ENCODE assay signal across 7 mouse cellular contexts in the genomic region with DNA sequence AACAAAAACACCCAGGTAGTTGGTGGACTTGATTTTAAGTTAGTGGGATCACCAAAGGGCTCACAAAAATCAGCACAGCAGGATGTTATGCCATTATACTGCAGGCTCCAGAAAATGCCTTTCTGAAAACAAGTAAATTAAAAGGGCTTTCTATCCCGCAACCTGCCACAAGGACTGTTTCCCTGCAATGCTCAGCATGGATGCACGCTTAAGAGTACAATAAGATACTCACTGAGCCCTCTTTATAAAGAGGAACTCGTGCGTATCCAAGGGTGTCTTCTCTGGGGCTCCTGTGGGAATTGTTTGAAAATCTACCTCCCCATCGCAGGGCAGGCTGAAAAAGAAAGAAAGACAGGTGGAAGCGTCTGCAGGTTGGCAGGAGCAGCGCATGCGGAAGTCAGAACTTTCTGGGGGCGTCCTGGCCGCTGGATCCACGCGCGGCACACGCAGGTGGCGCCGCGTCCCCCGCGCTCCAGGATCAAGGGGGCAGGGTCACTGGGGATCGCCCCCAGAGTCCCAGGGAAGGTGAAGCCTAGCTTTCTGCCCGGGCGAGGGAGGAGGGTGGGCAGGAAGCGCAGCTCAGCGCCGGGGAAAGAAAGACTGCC. TPM values are rescaled to one million over a fixed set of nuclear protein-coding genes. Genes with fewer than 3 reads are reported as not detected.
DNase-seq lines count a peak whose midpoint lies in the region; ATAC-seq and TF ChIP-seq lines count a peak whose summit lies in the region.

No protein-coding gene starts in this region.

- peak overlapping the region; percentile 53 for H3K9ac ChIP-seq in midbrain, embryonic 15.5 days

- no peaks in the 10 kb centered on the region for H3K36me3 ChIP-seq in midbrain, embryonic 15.5 days (replicated peaks)

- TF ChIP-seq POLR2A in embryonic fibroblast, embryonic 13.5 days (IDR thresholded peaks at IDR 0.05; ENCODE audit: low read depth, low read length), result no peak

- ATAC-seq in midbrain, embryonic 15.5 days (replicated peaks), result peak; percentile 73
- no peak for ATAC-seq in erythroid progenitor cell, adult 5-6 weeks (replicated peaks; ENCODE audit: low FRiP score, poor library complexity, severe bottlenecking)

- no peaks in the 10 kb centered on the region for H3K27me3 ChIP-seq in midbrain, embryonic 15.5 days (replicated peaks)

- intact Hi-C loops in left cerebral cortex, adult 2 months (cut with DNase I), result loop anchor here (5.0 kb wide), 1 partner anchor 59 kb away; a partner anchor contains a TSS
- intact Hi-C loops in left cerebral cortex, postnatal 4 days (cut with DNase I), result no loop called here

- peak overlapping the region; percentile 81 for H3K27ac ChIP-seq in left cerebral cortex, adult 2 months
- no peak overlapping the region for H3K27ac ChIP-seq in embryonic fibroblast, embryonic 13.5 days (ENCODE audit: insufficient read depth, low read length)
- H3K27ac ChIP-seq in midbrain, embryonic 15.5 days, result peak overlapping the region; percentile 71

- TF ChIP-seq CTCF in left cerebral cortex, adult 2 months (IDR thresholded peaks at IDR 0.05), result peak; percentile 40
- TF ChIP-seq CTCF in embryonic fibroblast, embryonic 13.5 days (IDR thresholded peaks at IDR 0.05; ENCODE audit: borderline replicate concordance, insufficient read depth, low read length), result no peak

- H3K4me1 ChIP-seq in embryonic fibroblast, embryonic 13.5 days (ENCODE audit: control insufficient read depth, insufficient read depth, low read length), result no peaks in the 10 kb centered on the region
- H3K4me1 ChIP-seq in midbrain, embryonic 15.5 days, result peaks cover 37% of the 10 kb centered on the region

- 0% methylated on average over 25 of the region's 25 CpGs for WGBS in midbrain, embryonic 15.5 days

- peak in 1 of 2 experiments; percentile 64 for DNase-seq in left cerebral cortex, adult 2 months (ENCODE audit: extremely low spot score in 1 of 2, low spot score in 2 of 2)
- DNase-seq in left cerebral cortex, postnatal 4 days, result no peak
- peak; percentile 56 for DNase-seq in T-cell, adult 2 months (ENCODE audit: low spot score)
- peak; percentile 19 to 47 for DNase-seq in layer of hippocampus, adult 8-10 months (ENCODE audit: low spot score in 2 of 2)

- H3K4me3 ChIP-seq in left cerebral cortex, adult 2 months, result peak overlapping the region; percentile 86
- peak overlapping the region; percentile 58 for H3K4me3 ChIP-seq in embryonic fibroblast, embryonic 13.5 days (ENCODE audit: insufficient read depth, low read length)
- peak overlapping the region; percentile 59 for H3K4me3 ChIP-seq in midbrain, embryonic 15.5 days

- peak overlapping the region; percentile 94 for H3K4me2 ChIP-seq in midbrain, embryonic 15.5 days

- no peaks in the 10 kb centered on the region for H3K9me3 ChIP-seq in midbrain, embryonic 15.5 days

RNA-seq across cellular contexts. Expression of a gene that starts 0.4 kb away (rescaled TPM):
- total RNA-seq in left cerebral cortex, adult 2 months (2021), result 1 to 10 TPM; 3.8 to 4.6 TPM
- total RNA-seq in left cerebral cortex, postnatal 4 days (2021), result 1 to 10 TPM; 4.8 to 5.3 TPM
- polyA plus RNA-seq in embryonic fibroblast, embryonic 13.5 days (2011; ENCODE audit: insufficient read length, low read depth, missing spikeins), result 0.26 and 0.43 TPM in 2 replicates
- total RNA-seq in layer of hippocampus, adult 8-10 months (2022), result 10 to 100 TPM in 1 of 4 experiments, 1 to 10 TPM in 3; 7.5 to 10.4 (median 8.8) TPM
- polyA plus RNA-seq in midbrain, embryonic 15.5 days (2015; fragmentation: Nextera tagmentation; extraction: Ambion mirVana), result 13.7 and 15.3 TPM in 2 replicates
- not detected in 2 replicates for total RNA-seq in erythroid progenitor cell, adult 5-6 weeks (2015; ENCODE audit: low replicate concordance)
- total RNA-seq in erythroid progenitor cell, adult 5-6 weeks (2017; ENCODE audit: low replicate concordance), result not detected in 2 replicates

RNA-seq across cellular contexts. Expression of a gene that starts 54.1 kb away (rescaled TPM):
- total RNA-seq in left cerebral cortex, adult 2 months (2021), result 1 to 10 TPM; 1.8 to 2.2 TPM
- 10 to 100 TPM; 11.7 to 13.7 TPM for total RNA-seq in left cerebral cortex, postnatal 4 days (2021)
- polyA plus RNA-seq in embryonic fibroblast, embryonic 13.5 days (2011; ENCODE audit: insufficient read length, low read depth, missing spikeins), result 4.0 and 5.9 TPM in 2 replicates
- total RNA-seq in layer of hippocampus, adult 8-10 months (2022), result 1 to 10 TPM; 1.1 to 3.0 (median 2.1) TPM
- 9.7 and 10.0 TPM in 2 replicates for polyA plus RNA-seq in midbrain, embryonic 15.5 days (2015; fragmentation: Nextera tagmentation; extraction: Ambion mirVana)
- total RNA-seq in erythroid progenitor cell, adult 5-6 weeks (2015; ENCODE audit: low replicate concordance), result not detected in 2 replicates
- total RNA-seq in erythroid progenitor cell, adult 5-6 weeks (2017; ENCODE audit: low replicate concordance), result not detected in 2 replicates

RNA-seq across cellular contexts. Expression of a gene that starts 58.7 kb away (rescaled TPM):
- total RNA-seq in left cerebral cortex, adult 2 months (2021), result under 1 TPM; 0.61 to 0.77 TPM
- total RNA-seq in left cerebral cortex, postnatal 4 days (2021), result 1 to 10 TPM; 1.7 to 2.2 TPM
- polyA plus RNA-seq in embryonic fibroblast, embryonic 13.5 days (2011; ENCODE audit: insufficient read length, low read depth, missing spikeins), result not detected in 2 replicates
- total RNA-seq in layer of hippocampus, adult 8-10 months (2022), result 1 to 10 TPM; 1.3 to 3.0 (median 2.4) TPM
- polyA plus RNA-seq in midbrain, embryonic 15.5 days (2015; fragmentation: Nextera tagmentation; extraction: Ambion mirVana), result 4.1 and 4.2 TPM in 2 replicates
- not detected in 2 replicates for total RNA-seq in erythroid progenitor cell, adult 5-6 weeks (2015; ENCODE audit: low replicate concordance)
- not detected in 2 replicates for total RNA-seq in erythroid progenitor cell, adult 5-6 weeks (2017; ENCODE audit: low replicate concordance)

Comparison
In these comparisons a context has a peak if more than half of its experiments do, and no peak if none do; other contexts are left out.
1. RNA of a gene that starts 0.4 kb away (total RNA-seq): 7.5 to 10.4 TPM in layer of hippocampus, adult 8-10 months, 4.8 to 5.3 TPM in left cerebral cortex, postnatal 4 days and 3.8 to 4.6 TPM in left cerebral cortex, adult 2 months; not detected in erythroid progenitor cell, adult 5-6 weeks; every median in the first group is over 4 times any median in the second.
2. Peak in every context shown above with its lines, with median percentiles within 50 percentile points of each other: H3K4me3 ChIP-seq.